Mouse (Mus musculus) hindbrain, embryonic 12.5 days (tissue): ENCODE data around the gene Ube2s. TPM values are rescaled to one million over a fixed set of nuclear protein-coding genes. Genes with fewer than 3 reads are reported as not detected.

Experiments
- ATAC-seq: fragments of 200-750 bp; cut with Nextera tagmentation; 2 replicates; pipeline ENCODE4 v1.8.0; 2017; ENCODE audit warnings: moderate TSS enrichment; ENCODE audit not compliant: low FRiP score
- H3K27ac ChIP-seq: fragments of 300-500 bp; sonication (generic); 2 replicates; pipeline ENCODE4 v1.5.1; 2016; ENCODE audit warnings: mild to moderate bottlenecking
- H3K27me3 ChIP-seq: fragments of 300-500 bp; sonication (generic); 2 replicates; pipeline ENCODE4 v1.6.1; 2016; ENCODE audit warnings: mild to moderate bottlenecking
- H3K36me3 ChIP-seq: fragments of 300-500 bp; sonication (generic); 2 replicates; pipeline ENCODE4 v1.6.1; 2016; ENCODE audit warnings: mild to moderate bottlenecking
- H3K4me1 ChIP-seq: fragments of 300-500 bp; sonication (generic); 2 replicates; pipeline ENCODE4 v1.6.1; 2016
- H3K4me2 ChIP-seq: fragments of 300-500 bp; sonication (generic); replicated peaks from 2 replicates; pipeline ENCODE4 v1.6.1; 2016; ENCODE audit warnings: mild to moderate bottlenecking
- H3K4me3 ChIP-seq: fragments of 300-500 bp; sonication (generic); 2 replicates; pipeline ENCODE4 v1.5.1; 2016; ENCODE audit warnings: mild to moderate bottlenecking
- H3K9ac ChIP-seq: fragments of 300-500 bp; sonication (generic); 2 replicates; pipeline ENCODE4 v1.6.1; 2016; ENCODE audit warnings: mild to moderate bottlenecking, moderate library complexity
- H3K9me3 ChIP-seq: fragments of 300-500 bp; sonication (generic); replicated peaks from 2 replicates; pipeline ENCODE4 v1.6.1; 2016; ENCODE audit warnings: mild to moderate bottlenecking
- WGBS: fragments of 180-500 bp; shearing (Covaris S2); methylation state at CpG from one replicate; pipeline ENCODE4 v1.1.7; 2016; 5-methylcytosine and 5-hydroxymethylcytosine counted together
- polyA plus RNA-seq: library from polyadenylated mRNA; unstranded; fragments of >200 nt; fragmentation: Nextera tagmentation; extraction: Ambion mirVana; gene quantifications from 2 replicates; pipeline ENCODE4 v1.2.1, GENCODE M21; 2016

Ube2s gene
- polyA plus RNA-seq, 1 experiment from 2014 or later: 348 TPM

- H3K4me2 ChIP-seq: no peak overlapping the region
- 39% methylated on average over 1 of the region's 1 CpGs for WGBS
- no peak overlapping the region for H3K9ac ChIP-seq
- no peak overlapping the region for H3K4me3 ChIP-seq
- H3K36me3 ChIP-seq: no peaks in the 10 kb centered on the region
- H3K4me1 ChIP-seq: no peaks in the 10 kb centered on the region
- no peak overlapping the region for H3K27ac ChIP-seq
- H3K9me3 ChIP-seq: no peaks in the 10 kb centered on the region
- H3K27me3 ChIP-seq: no peaks in the 10 kb centered on the region
- ATAC-seq: no peak
Measured at GRCm38 (mm10) chr7:4759670-4760069, 52.7 kb downstream of the Ube2s start.

DNA sequence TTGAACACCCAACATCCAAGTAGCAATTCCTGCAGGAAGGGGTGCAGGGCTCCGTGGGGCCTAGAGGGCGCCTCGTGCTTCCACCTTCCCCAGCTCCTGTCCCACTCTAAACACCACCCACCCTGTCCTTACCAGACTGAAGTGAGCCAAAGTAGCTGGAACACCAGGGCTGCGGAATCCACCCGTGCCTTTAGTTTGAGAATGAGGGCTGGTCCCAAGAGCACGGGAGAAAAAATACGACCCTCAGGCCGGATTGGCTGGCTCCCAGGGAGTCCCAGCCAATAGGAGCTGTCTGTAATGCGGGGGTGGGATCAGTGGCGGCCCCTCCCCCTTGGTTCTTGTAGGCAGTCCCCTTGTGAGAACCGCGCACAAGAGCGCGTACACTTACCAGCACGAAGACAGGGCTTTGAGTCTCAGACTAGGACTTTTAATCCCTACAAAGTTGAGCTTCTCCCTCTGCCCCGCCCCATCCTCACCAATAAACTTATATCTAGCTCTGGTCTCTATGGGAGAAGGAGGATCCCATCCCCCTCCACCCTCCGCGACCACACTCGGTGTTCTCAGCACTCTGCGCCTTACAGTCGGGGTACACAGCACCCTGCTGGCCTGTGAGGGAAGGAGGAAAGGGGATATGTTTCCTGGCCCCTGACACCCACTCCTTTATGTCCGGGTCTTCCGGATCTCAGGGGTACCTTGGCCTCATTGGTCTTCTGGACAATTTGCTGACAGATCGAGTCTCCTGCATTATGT is 59.4 kb downstream of the Ube2s start, which contains the start of gene Cox6b2:
TSS of gene Cox6b2 (minus strand) at position 274 of the 750 bp plus-strand sequence.
- Histone ChIP-seq H3K36me3 (no peaks in the 10 kb centered on the region), H3K27me3 (peaks cover 8% of the 10 kb centered on the region; the same call in 1 of the 2 replicates), H3K4me1 (peaks cover 20% of the 10 kb centered on the region), H3K9me3 (no peaks in the 10 kb centered on the region), H3K9ac (peak within 1 kb of the TSS; percentile 23; the same call in 1 of the 2 replicates), H3K27ac (no peak within 1 kb of the TSS), H3K4me2 (peak within 1 kb of the TSS; percentile 50), H3K4me3 (peak within 1 kb of the TSS; percentile 32)
- peak; percentile 90 for ATAC-seq
- WGBS: 4% methylated on average over 24 of the region's 24 CpGs

- Histone ChIP-seq H3K4me2 (peak overlapping the region; percentile 50), H3K4me3 (peak overlapping the region; percentile 32), H3K9me3 (no peaks in the 10 kb centered on the region), H3K27ac (no peak overlapping the region), H3K9ac (peak overlapping the region; percentile 23; the same call in 1 of the 2 replicates), H3K27me3 (peaks cover 8% of the 10 kb centered on the region; the same call in 1 of the 2 replicates), H3K4me1 (peaks cover 20% of the 10 kb centered on the region), H3K36me3 (peaks cover under 1% of the 10 kb centered on the region; the same call in 1 of the 2 replicates)
- WGBS: 3% methylated on average over 30 of the region's 30 CpGs
- peak; percentile 65 for ATAC-seq
Measured at GRCm38 (mm10) chr7:4751971-4752820, 60.2 kb downstream of the Ube2s start.

GRCm38 (mm10) chr7:4749169-4749568 is 63.2 kb downstream of the Ube2s start:
- Histone ChIP-seq H3K27ac (no peak overlapping the region), H3K4me1 (peaks cover 25% of the 10 kb centered on the region), H3K4me3 (no peak overlapping the region), H3K4me2 (no peak overlapping the region), H3K9me3 (no peaks in the 10 kb centered on the region), H3K27me3 (peaks cover 8% of the 10 kb centered on the region; the same call in 1 of the 2 replicates), H3K9ac (no peak overlapping the region), H3K36me3 (peaks cover 26% of the 10 kb centered on the region)
- WGBS: 86% methylated on average over 2 of the region's 2 CpGs
- ATAC-seq: no peak

DNA sequence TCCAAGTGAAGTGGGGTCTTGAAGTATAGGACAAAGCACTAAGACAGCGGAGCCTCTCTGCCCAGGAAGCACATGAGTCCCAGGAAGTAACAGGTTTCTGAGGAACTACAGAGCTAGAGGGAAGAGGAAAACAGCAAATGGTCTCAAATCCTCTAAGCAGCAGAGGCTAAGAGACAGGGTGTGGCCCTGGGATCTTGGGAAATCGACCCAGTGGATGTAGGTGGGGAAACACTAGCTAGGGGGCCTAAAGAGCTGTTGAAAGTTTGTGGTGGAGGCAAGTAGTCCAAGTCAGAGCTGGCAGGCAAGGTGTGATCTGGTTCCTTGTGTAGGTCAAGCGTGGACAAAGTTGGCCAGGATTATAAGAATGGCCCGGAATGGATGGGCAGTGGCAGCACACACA is 64.1 kb downstream of the Ube2s start:
- Histone ChIP-seq H3K27me3 (0 out of 2 replicates have a peak, but pooled peaks cover 6% of the 10 kb centered on the region), H3K4me1 (peaks cover 25% of the 10 kb centered on the region), H3K9ac (no peak overlapping the region), H3K36me3 (peaks cover 26% of the 10 kb centered on the region), H3K9me3 (no peaks in the 10 kb centered on the region), H3K4me2 (no peak overlapping the region), H3K27ac (no peak overlapping the region), H3K4me3 (no peak overlapping the region)
- WGBS: 83% methylated on average over 4 of the region's 4 CpGs
- ATAC-seq: no peak

- no peak overlapping the region for H3K4me3 ChIP-seq
- H3K36me3 ChIP-seq: peaks cover 35% of the 10 kb centered on the region
- 80% methylated on average over 9 of the region's 9 CpGs for WGBS
- H3K9ac ChIP-seq: no peak overlapping the region
- peaks cover 25% of the 10 kb centered on the region for H3K4me1 ChIP-seq
- no peak for ATAC-seq
- H3K4me2 ChIP-seq: no peak overlapping the region
- 0 out of 2 replicates have a peak, but pooled peaks cover 6% of the 10 kb centered on the region for H3K27me3 ChIP-seq
- no peaks in the 10 kb centered on the region for H3K9me3 ChIP-seq
- no peak overlapping the region for H3K27ac ChIP-seq
Measured at GRCm38 (mm10) chr7:4747156-4747899, 65.1 kb downstream of the Ube2s start.

GRCm38 (mm10) chr7:4746326-4746980 is 65.9 kb downstream of the Ube2s start:
- Histone ChIP-seq H3K4me2 (no peak overlapping the region), H3K9ac (no peak overlapping the region), H3K9me3 (no peaks in the 10 kb centered on the region), H3K36me3 (peaks cover 39% of the 10 kb centered on the region), H3K4me3 (no peak overlapping the region), H3K27me3 (no peaks in the 10 kb centered on the region), H3K4me1 (peaks cover 25% of the 10 kb centered on the region), H3K27ac (no peak overlapping the region)
- WGBS: 87% methylated on average over 22 of the region's 22 CpGs
- ATAC-seq: no peak

GRCm38 (mm10) chr7:4744886-4745285 is 67.5 kb downstream of the Ube2s start:
- no peak overlapping the region for H3K9ac ChIP-seq
- H3K4me3 ChIP-seq: no peak overlapping the region
- WGBS: 85% methylated on average over 6 of the region's 6 CpGs
- H3K36me3 ChIP-seq: peaks cover 39% of the 10 kb centered on the region
- H3K4me2 ChIP-seq: no peak overlapping the region
- no peak overlapping the region for H3K27ac ChIP-seq
- H3K4me1 ChIP-seq: peaks cover 33% of the 10 kb centered on the region
- no peaks in the 10 kb centered on the region for H3K27me3 ChIP-seq
- ATAC-seq: no peak
- no peaks in the 10 kb centered on the region for H3K9me3 ChIP-seq

Other genes starting within 250 kb of the Ube2s start
- gene Ptprh, start 208.5 kb downstream of the Ube2s start, polyA plus RNA-seq: 0.13 and 0.40 TPM in 2 replicates
- gene Tmem86b, start 181.2 kb downstream of the Ube2s start, polyA plus RNA-seq: 3.2 and 3.5 TPM in 2 replicates
- 15.0 and 17.1 TPM in 2 replicates for gene Ppp6r1, start 153.6 kb downstream of the Ube2s start, polyA plus RNA-seq
- gene Hspbp1, start 127.5 kb downstream of the Ube2s start, polyA plus RNA-seq: 108 and 110 TPM in 2 replicates
- 5.8 and 5.9 TPM in 2 replicates for gene Brsk1, start 122.0 kb downstream of the Ube2s start, polyA plus RNA-seq
- gene Tmem150b, start 87.3 kb downstream of the Ube2s start, polyA plus RNA-seq: 0.26 and 0.48 TPM in 2 replicates
- 87.5 and 91.5 TPM in 2 replicates for gene Kmt5c, start 72.5 kb downstream of the Ube2s start, polyA plus RNA-seq
- 37.6 and 39.8 TPM in 2 replicates for gene Cox6b2, start 59.5 kb downstream of the Ube2s start, polyA plus RNA-seq
- gene Fam71e2, start 41.3 kb downstream of the Ube2s start, polyA plus RNA-seq: not detected in 2 replicates
- gene Il11, start 29.7 kb downstream of the Ube2s start, polyA plus RNA-seq: 0.34 TPM in 1 of 2 replicates, not detected in the other
- not detected in 2 replicates for gene Tmem190, start 29.7 kb downstream of the Ube2s start, polyA plus RNA-seq
- 2.9 and 4.0 TPM in 2 replicates for gene Tmem238, start 22.9 kb downstream of the Ube2s start, polyA plus RNA-seq
- gene Rpl28, start 19.7 kb downstream of the Ube2s start, polyA plus RNA-seq: 290 and 306 TPM in 2 replicates
- gene Shisa7, start 32.1 kb upstream of the Ube2s start, polyA plus RNA-seq: 5.3 and 6.7 TPM in 2 replicates
- 5.1 and 7.0 TPM in 2 replicates for gene Isoc2b, start 57.7 kb upstream of the Ube2s start, polyA plus RNA-seq
- 0.88 and 1.2 TPM in 2 replicates for gene Isoc2a, start 64.6 kb upstream of the Ube2s start, polyA plus RNA-seq
- not detected in 2 replicates for gene Gm36210, start 93.9 kb upstream of the Ube2s start, polyA plus RNA-seq
- 4.3 and 4.8 TPM in 2 replicates for gene Zfp628, start 102.6 kb upstream of the Ube2s start, polyA plus RNA-seq
- gene Nat14, start 109.4 kb upstream of the Ube2s start, polyA plus RNA-seq: 12.3 and 14.3 TPM in 2 replicates
- gene Ssc5d, start 113.2 kb upstream of the Ube2s start, polyA plus RNA-seq: 1.6 and 2.2 TPM in 2 replicates
- not detected in 2 replicates for gene Sbk2, start 151.8 kb upstream of the Ube2s start, polyA plus RNA-seq
- 0.19 and 0.23 TPM in 2 replicates for gene Sbk3, start 158.6 kb upstream of the Ube2s start, polyA plus RNA-seq
- 57.8 and 61.4 TPM in 2 replicates for gene Zfp579, start 183.6 kb upstream of the Ube2s start, polyA plus RNA-seq
- gene Zfp524, start 201.8 kb upstream of the Ube2s start, polyA plus RNA-seq: 8.5 and 9.1 TPM in 2 replicates
- 59.6 and 60.1 TPM in 2 replicates for gene Fiz1, start 202.1 kb upstream of the Ube2s start, polyA plus RNA-seq
- 0.32 TPM in 1 of 2 replicates, not detected in the other for gene Gm44973, start 202.9 kb upstream of the Ube2s start, polyA plus RNA-seq
- 9.0 and 9.3 TPM in 2 replicates for gene Zfp865, start 207.8 kb upstream of the Ube2s start, polyA plus RNA-seq
- gene Ccdc106, start 208.0 kb upstream of the Ube2s start, polyA plus RNA-seq: 17.4 and 19.9 TPM in 2 replicates
- 0.44 TPM in 1 of 2 replicates, not detected in the other for gene 4632433K11Rik, start 221.5 kb upstream of the Ube2s start, polyA plus RNA-seq
- 6.1 and 6.9 TPM in 2 replicates for gene Zfp784, start 225.9 kb upstream of the Ube2s start, polyA plus RNA-seq
- 45.4 and 51.8 TPM in 2 replicates for gene Zfp580, start 238.9 kb upstream of the Ube2s start, polyA plus RNA-seq
- 136 and 138 TPM in 2 replicates for gene U2af2, start 249.6 kb upstream of the Ube2s start, polyA plus RNA-seq